15 mouse cellular contexts compared by ENCODE assay signal in the genomic region with DNA sequence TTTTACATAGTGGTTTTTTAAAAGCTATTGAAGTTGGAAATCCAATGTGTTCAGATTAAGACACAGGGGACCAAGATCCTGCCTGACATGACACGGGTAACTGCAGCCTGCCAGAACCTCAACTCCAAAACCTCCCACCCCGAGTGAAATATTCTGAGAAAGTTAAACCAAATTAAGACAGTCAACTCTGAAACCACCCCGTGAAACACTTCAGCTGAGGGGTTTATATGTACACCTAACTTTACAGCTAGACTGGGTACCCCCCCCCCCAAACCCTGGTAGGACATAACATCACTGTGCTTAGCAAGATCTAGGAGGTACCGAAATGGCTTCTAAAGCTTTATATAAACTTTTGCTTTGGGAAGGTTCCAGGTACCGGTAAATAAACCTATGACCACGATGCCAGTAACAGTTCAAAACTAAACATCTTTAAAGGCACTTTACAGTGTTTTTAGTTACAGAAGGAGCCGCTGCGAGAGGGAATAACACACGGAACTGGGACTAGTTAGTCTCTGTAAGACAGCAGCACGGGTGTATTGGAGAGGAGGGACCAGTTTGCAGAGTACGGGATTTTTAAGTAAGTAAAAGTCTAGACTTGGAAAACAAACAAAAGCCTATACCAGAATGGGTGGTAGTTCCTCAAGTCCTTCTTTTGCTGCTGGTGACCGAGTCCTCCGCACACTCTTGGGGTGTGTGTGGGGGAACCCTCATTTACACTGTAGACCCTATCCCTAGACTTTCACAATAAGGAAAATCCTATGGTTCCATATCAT. TPM values are rescaled to one million over a fixed set of nuclear protein-coding genes. Genes with fewer than 3 reads are reported as not detected.
DNase-seq lines count a peak whose midpoint lies in the region; ATAC-seq and TF ChIP-seq lines count a peak whose summit lies in the region.
"Had no signal": no experiment of that assay in that cellular context is flagged by ENCODE, and none has a peak within 500 bp of the region (broad histone marks: within the 10 kb centered on the region; RNA-seq: fewer than 3 reads in every experiment).

No protein-coding gene starts in this region.

- H3K9ac ChIP-seq in heart, embryonic 13.5 days, result no peak overlapping the region
- no peak overlapping the region for H3K9ac ChIP-seq in heart, adult 2 months (ENCODE audit: low read depth, low read length)
- no peak overlapping the region for H3K9ac ChIP-seq in forebrain, embryonic 15.5 days (replicated peaks)
- no peak overlapping the region for H3K9ac ChIP-seq in midbrain, embryonic 15.5 days
- H3K9ac ChIP-seq: stomach, embryonic 15.5 days had no signal

- TF ChIP-seq POLR2A in heart, adult 2 months (IDR thresholded peaks at IDR 0.05; ENCODE audit: insufficient read depth, low read depth, low read length), result no peak
- no peak for TF ChIP-seq POLR2A in brain, embryonic 14.5 days (IDR thresholded peaks at IDR 0.05; ENCODE audit: borderline replicate concordance, extremely low read depth, insufficient read depth, insufficient read length, poor library complexity, severe bottlenecking)

- no peaks in the 10 kb centered on the region for H3K9me3 ChIP-seq in heart, embryonic 13.5 days
- H3K9me3 ChIP-seq in forebrain, embryonic 15.5 days, result no peaks in the 10 kb centered on the region
- H3K9me3 ChIP-seq in midbrain, embryonic 15.5 days, result no peaks in the 10 kb centered on the region
- H3K9me3 ChIP-seq: heart, embryonic 12.5 days; limb, embryonic 12.5 days; stomach, embryonic 15.5 days had no signal

- no peak for DNase-seq in heart, adult 2 months
- peak; percentile 41 for DNase-seq in brain, embryonic 14.5 days (ENCODE audit: low read depth)
- no peak for DNase-seq in cerebellum, postnatal 25 days
- DNase-seq in thymus, postnatal 0 days (ENCODE audit: low spot score), result no peak
- no peak for DNase-seq in cerebellum, postnatal 36 days
- DNase-seq: kidney, postnatal 36 days had no signal

- H3K4me3 ChIP-seq in heart, embryonic 13.5 days, result peak overlapping the region; percentile 53; the same call in 1 of the 2 replicates
- H3K4me3 ChIP-seq in heart, adult 2 months, result no peak overlapping the region
- peak overlapping the region; percentile 41; the same call in 1 of the 2 replicates for H3K4me3 ChIP-seq in forebrain, embryonic 15.5 days
- H3K4me3 ChIP-seq in midbrain, embryonic 15.5 days, result no peak overlapping the region
- H3K4me3 ChIP-seq: erythroblast, embryonic 14.5 days had no signal

- no peaks in the 10 kb centered on the region for H3K79me2 ChIP-seq in heart, adult 2 months (replicated peaks; ENCODE audit: control insufficient read depth, insufficient read depth, low read length)

- 3% methylated on average over 13 of the region's 13 CpGs for WGBS in heart, embryonic 13.5 days
- WGBS in heart, adult 2 months, result 7% methylated on average over 13 of the region's 13 CpGs
- WGBS in forebrain, embryonic 15.5 days, result 3% methylated on average over 13 of the region's 13 CpGs
- WGBS in midbrain, embryonic 15.5 days, result 2% methylated on average over 13 of the region's 13 CpGs

- no peak for TF ChIP-seq CTCF in heart, adult 2 months (IDR thresholded peaks at IDR 0.05)
- no peak for TF ChIP-seq CTCF in brain, embryonic 14.5 days (IDR thresholded peaks at IDR 0.05; ENCODE audit: borderline replicate concordance, extremely low read depth, insufficient read depth, insufficient read length)

- peaks cover 91% of the 10 kb centered on the region for H3K27me3 ChIP-seq in heart, embryonic 13.5 days (replicated peaks)
- H3K27me3 ChIP-seq in heart, adult 2 months (ENCODE audit: control insufficient read depth, insufficient read depth, low read length), result peaks cover 31% of the 10 kb centered on the region
- H3K27me3 ChIP-seq in forebrain, embryonic 15.5 days, result peaks cover 62% of the 10 kb centered on the region
- H3K27me3 ChIP-seq in midbrain, embryonic 15.5 days (replicated peaks), result peaks cover 57% of the 10 kb centered on the region

- H3K4me1 ChIP-seq in heart, embryonic 13.5 days, result peaks cover 31% of the 10 kb centered on the region
- peaks cover 2% of the 10 kb centered on the region; the same call in 1 of the 2 replicates for H3K4me1 ChIP-seq in heart, adult 2 months (ENCODE audit: control insufficient read depth, insufficient read depth, low read length)
- peaks cover 32% of the 10 kb centered on the region for H3K4me1 ChIP-seq in forebrain, embryonic 15.5 days
- H3K4me1 ChIP-seq in midbrain, embryonic 15.5 days, result peaks cover 13% of the 10 kb centered on the region

- no peak overlapping the region for H3K27ac ChIP-seq in heart, embryonic 13.5 days (replicated peaks)
- no peak overlapping the region for H3K27ac ChIP-seq in heart, adult 2 months
- H3K27ac ChIP-seq in forebrain, embryonic 15.5 days (replicated peaks), result no peak overlapping the region
- no peak overlapping the region for H3K27ac ChIP-seq in midbrain, embryonic 15.5 days
- H3K27ac ChIP-seq: limb, embryonic 12.5 days; stomach, embryonic 15.5 days had no signal

- no peak overlapping the region for H3K4me2 ChIP-seq in heart, embryonic 13.5 days
- no peak overlapping the region for H3K4me2 ChIP-seq in forebrain, embryonic 15.5 days (replicated peaks)
- H3K4me2 ChIP-seq in midbrain, embryonic 15.5 days, result no peak overlapping the region

- no peaks in the 10 kb centered on the region for H3K36me3 ChIP-seq in heart, embryonic 13.5 days
- H3K36me3 ChIP-seq in heart, adult 2 months (ENCODE audit: control insufficient read depth, insufficient read depth, low read length), result no peaks in the 10 kb centered on the region
- H3K36me3 ChIP-seq in forebrain, embryonic 15.5 days, result no peaks in the 10 kb centered on the region
- H3K36me3 ChIP-seq in midbrain, embryonic 15.5 days (replicated peaks), result no peaks in the 10 kb centered on the region
- H3K36me3 ChIP-seq: heart, embryonic 12.5 days; limb, embryonic 12.5 days; stomach, embryonic 15.5 days had no signal

- intact Hi-C loops in heart, adult 2 months (cut with DNase I), result loop anchor here (5.0 kb wide), 1 partner anchor 245 kb away; no protein-coding TSS in a partner anchor

- no peak for TF ChIP-seq EP300 in heart, adult 2 months (IDR thresholded peaks at IDR 0.05; ENCODE audit: insufficient read depth, low read depth, low read length)

- no peak for ATAC-seq in heart, embryonic 13.5 days (ENCODE audit: extremely low read depth, insufficient number of reproducible peaks, low FRiP score, low TSS enrichment)
- no peak for ATAC-seq in forebrain, embryonic 15.5 days (replicated peaks)
- ATAC-seq in midbrain, embryonic 15.5 days (replicated peaks), result peak; percentile 18; the same call in 1 of the 2 replicates

RNA-seq across cellular contexts. Expression of a gene that starts 3.2 kb away (rescaled TPM):
- 0.11 and 0.18 TPM in 2 replicates for polyA plus RNA-seq in heart, embryonic 13.5 days (2015; fragmentation: Nextera tagmentation; extraction: Ambion mirVana)
- not detected for total RNA-seq in heart, adult 2 months (2021)
- polyA plus RNA-seq in heart, adult 2 months (2012; rRNA removed), result 0.15 and 0.29 TPM in 2 replicates
- polyA plus RNA-seq in brain, embryonic 14.5 days (2012; rRNA removed), result 11.7 and 28.4 TPM in 2 replicates
- polyA plus RNA-seq in forebrain, embryonic 15.5 days (2015; fragmentation: Nextera tagmentation; extraction: Ambion mirVana), result 22.6 and 25.3 TPM in 2 replicates
- polyA plus RNA-seq in midbrain, embryonic 15.5 days (2015; fragmentation: Nextera tagmentation; extraction: Ambion mirVana), result 1.9 and 4.4 TPM in 2 replicates
- 0.19 and 0.26 TPM in 2 replicates for polyA plus RNA-seq in thymus, postnatal 0 days (2015; fragmentation: Nextera tagmentation; extraction: Ambion mirVana)
- total RNA-seq: megakaryocyte progenitor cell, adult 5-6 weeks had no signal
- polyA plus RNA-seq: C2C12; erythroblast, embryonic 14.5 days; heart, embryonic 12.5 days had no signal

Comparison
In these comparisons a context has a peak if more than half of its experiments do, and no peak if none do; other contexts are left out.
1. H3K4me3 ChIP-seq: peak in heart, embryonic 13.5 days (single experiment) and forebrain, embryonic 15.5 days (single experiment); none in heart, adult 2 months (single experiment) and midbrain, embryonic 15.5 days (single experiment).